Mouse (Mus musculus) kidney, adult 2 months (tissue): Measurements from ENCODE around the gene Fpgs. TPM values are rescaled to one million over a fixed set of nuclear protein-coding genes. Genes with fewer than 3 reads are reported as not detected.

Experiments
- DNase-seq: peaks from one replicate; pipeline ENCODE4 v3.0.0; 2021
- H3K27ac ChIP-seq: fragments of 200-500 bp; 2 replicates; pipeline ENCODE4 v1.5.1; 2012; ENCODE audit warnings: low read depth, low read length, control low read depth, inconsistent platforms; ENCODE audit not compliant: insufficient read depth
- H3K27me3 ChIP-seq: fragments of 200-500 bp; replicated peaks from 2 replicates; pipeline ENCODE4 v1.6.1; 2012; ENCODE audit warnings: mild to moderate bottlenecking, moderate library complexity, low read length, inconsistent platforms; ENCODE audit not compliant: control insufficient read depth, insufficient read depth
- H3K36me3 ChIP-seq: fragments of 200-500 bp; 2 replicates; pipeline ENCODE4 v1.6.1; 2012; ENCODE audit warnings: mild to moderate bottlenecking, moderate library complexity, low read length, inconsistent platforms; ENCODE audit not compliant: control insufficient read depth, insufficient read depth
- H3K4me1 ChIP-seq: fragments of 200-500 bp; 2 replicates; pipeline ENCODE4 v1.6.1; 2011; ENCODE audit warnings: low read length; ENCODE audit not compliant: control insufficient read depth, insufficient read depth
- H3K4me3 ChIP-seq: fragments of 200-500 bp; 2 replicates; pipeline ENCODE4 v1.5.1; 2011; ENCODE audit warnings: mild to moderate bottlenecking, low read depth, low read length, control low read depth; ENCODE audit not compliant: insufficient read depth
- CTCF ChIP-seq: fragments of 200-500 bp; conservative IDR thresholded peaks from 2 replicates; pipeline ENCODE4 v1.5.1; 2011; ENCODE audit warnings: low read depth, mild to moderate bottlenecking, control low read depth, low read length, moderate library complexity, mixed read lengths; ENCODE audit not compliant: insufficient read depth, insufficient read length
- POLR2A ChIP-seq: fragments of 200-500 bp; IDR thresholded peaks from one replicate; pipeline ENCODE4 v1.6.1; 2011; ENCODE audit warnings: low read depth, low read length, control low read depth
- WGBS: fragments of 180-500 bp; shearing (Covaris S2); methylation state at CpG from one replicate; pipeline ENCODE4 v1.1.7; 2018; 5-methylcytosine and 5-hydroxymethylcytosine counted together
- polyA plus RNA-seq: library from polyadenylated mRNA; depleted of rRNA; stranded (reverse); fragments of >200 nt; gene quantifications from 2 replicates; pipeline ENCODE4 v1.2.3, GENCODE M21; 2012

Gene Fpgs
- polyA plus RNA-seq, 1 experiment, result 147 TPM

DNA sequence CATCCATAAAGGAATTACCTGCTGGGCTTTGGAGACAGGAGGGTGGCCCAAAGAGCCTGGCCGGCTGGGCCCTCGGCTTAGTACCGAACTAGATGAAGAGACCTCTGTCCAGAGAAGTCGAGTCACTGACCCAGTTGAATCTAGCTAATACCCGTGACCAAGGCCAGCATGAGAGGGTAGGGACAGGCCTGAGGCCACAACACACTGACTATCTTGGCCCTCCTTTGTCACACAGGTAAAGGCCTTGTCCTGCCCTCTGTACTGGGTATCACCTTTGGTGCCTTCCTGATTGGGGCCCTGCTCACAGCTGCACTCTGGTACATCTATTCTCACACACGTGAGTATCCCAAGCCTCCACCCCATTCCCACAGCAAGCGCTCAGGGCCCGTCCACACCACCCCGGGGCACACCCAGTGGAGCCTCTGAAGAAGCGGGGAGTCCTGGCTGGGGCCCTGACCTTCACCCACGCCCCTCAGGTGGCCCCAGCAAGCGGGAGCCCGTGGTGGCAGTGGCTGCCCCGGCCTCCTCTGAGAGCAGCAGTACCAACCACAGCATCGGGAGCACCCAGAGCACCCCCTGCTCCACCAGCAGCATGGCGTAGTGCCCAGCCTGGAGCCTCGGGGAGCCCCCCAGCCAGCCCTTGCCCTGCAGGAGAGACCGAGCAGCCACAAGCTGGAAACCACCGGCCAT is 22.8 kb downstream of the Fpgs start:
- DNase-seq, result no peak
- H3K4me3 ChIP-seq, result no peak overlapping the region
- TF ChIP-seq POLR2A, result no peak
- no peak for TF ChIP-seq CTCF
- WGBS, result 77% methylated on average over 19 of the region's 19 CpGs
- no peaks in the 10 kb centered on the region for H3K27me3 ChIP-seq
- H3K4me1 ChIP-seq, result no peaks in the 10 kb centered on the region
- H3K36me3 ChIP-seq, result 0 out of 2 replicates have a peak, but pooled peaks cover 2% of the 10 kb centered on the region
- H3K27ac ChIP-seq, result no peak overlapping the region

GRCm38 (mm10) chr2:32680051-32680451 is 23.9 kb downstream of the Fpgs start:
- no peak overlapping the region for H3K4me3 ChIP-seq
- peak; percentile 69 for DNase-seq
- no peak for TF ChIP-seq CTCF
- TF ChIP-seq POLR2A, result no peak
- no peaks in the 10 kb centered on the region for H3K27me3 ChIP-seq
- H3K36me3 ChIP-seq, result 0 out of 2 replicates have a peak, but pooled peaks cover 2% of the 10 kb centered on the region
- 36% methylated on average over 7 of the region's 7 CpGs for WGBS
- no peaks in the 10 kb centered on the region for H3K4me1 ChIP-seq
- H3K27ac ChIP-seq, result 0 out of 2 replicates have a peak overlapping the region, but pooled peaks have one; percentile 6

DNA sequence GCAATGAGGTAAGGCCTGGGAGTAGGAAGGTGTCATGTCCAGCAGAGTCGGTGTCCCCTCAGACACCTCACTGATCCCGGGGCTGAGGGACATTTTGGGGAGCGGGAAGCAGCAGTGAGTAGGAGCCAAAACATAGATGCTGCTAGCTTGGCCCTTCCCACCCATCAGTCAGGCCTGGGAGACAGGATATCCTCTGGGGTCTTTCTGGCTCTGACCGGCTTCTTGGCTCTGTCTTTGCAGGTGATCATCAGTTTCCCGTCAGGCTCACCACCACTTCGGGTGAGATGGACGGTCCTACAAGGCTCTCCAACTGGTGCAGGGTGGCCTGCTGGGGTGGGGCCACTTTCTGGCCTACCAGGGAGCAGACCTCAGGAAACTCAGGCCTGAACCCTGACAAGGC is 26.3 kb downstream of the Fpgs start:
- TF ChIP-seq CTCF (no peak), POLR2A (no peak)
- DNase-seq, result peak; percentile 63
- no peak overlapping the region for H3K4me3 ChIP-seq
- 69% methylated on average over 7 of the region's 7 CpGs for WGBS
- H3K27me3 ChIP-seq, result no peaks in the 10 kb centered on the region
- H3K27ac ChIP-seq, result no peak overlapping the region
- no peaks in the 10 kb centered on the region for H3K4me1 ChIP-seq
- no peaks in the 10 kb centered on the region for H3K36me3 ChIP-seq

DNA sequence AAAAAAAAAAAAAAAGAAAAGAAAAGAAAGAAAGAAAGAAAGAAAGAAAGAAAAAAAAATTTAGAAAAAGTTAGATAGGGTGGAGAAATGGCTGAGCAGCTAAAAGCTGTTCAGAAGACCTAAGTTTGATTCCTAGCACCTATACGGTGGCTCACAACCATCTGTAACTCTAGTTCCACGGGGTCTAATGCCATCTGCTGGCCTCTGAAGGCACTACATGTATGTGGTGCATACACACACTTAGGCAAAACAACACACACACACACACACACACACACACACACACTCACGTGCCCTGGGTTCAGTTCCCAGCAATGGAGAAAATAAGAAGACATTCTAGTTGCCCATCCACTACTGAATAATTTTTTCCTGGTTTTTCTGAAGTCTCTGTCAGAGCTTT is 27.1 kb downstream of the Fpgs start:
- H3K36me3 ChIP-seq, result no peaks in the 10 kb centered on the region
- WGBS, result 92% methylated on average over 3 of the region's 3 CpGs

DNA sequence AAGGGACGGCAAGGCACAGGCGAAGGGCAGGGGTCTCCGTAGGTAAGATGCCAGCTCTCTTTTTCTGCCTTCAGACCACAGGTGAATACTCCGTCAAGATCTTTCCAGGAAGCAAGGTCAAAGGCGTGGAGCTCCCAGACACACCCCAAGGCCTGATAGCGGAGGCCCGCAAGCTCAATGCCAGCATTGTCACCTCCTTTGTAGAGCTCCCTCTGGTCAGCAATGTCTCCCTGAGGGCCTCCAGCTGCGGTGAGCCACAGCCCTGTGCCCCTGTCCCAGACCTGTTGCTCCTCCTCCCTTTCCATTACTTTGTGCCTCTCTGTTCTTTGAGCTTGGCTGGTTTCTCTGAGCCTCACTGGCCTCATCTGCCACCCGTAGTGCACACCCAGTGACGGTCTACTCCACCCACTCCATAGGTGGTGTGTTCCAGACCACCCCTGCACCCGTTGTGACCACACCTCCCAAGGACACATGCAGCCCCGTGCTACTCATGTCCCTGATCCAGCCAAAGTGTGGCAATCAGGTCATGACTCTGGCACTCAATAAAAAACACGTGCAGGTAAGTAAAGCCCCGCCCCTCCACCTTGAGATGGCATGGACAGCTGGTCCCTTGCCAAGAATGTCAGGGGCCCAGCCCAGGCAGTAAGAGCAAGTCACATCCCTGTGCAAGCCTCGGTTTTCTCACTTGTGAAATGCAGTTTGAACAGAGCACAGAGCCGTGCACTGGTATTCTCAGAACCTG is 30.6 kb downstream of the Fpgs start:
- no peaks in the 10 kb centered on the region for H3K27me3 ChIP-seq
- no peaks in the 10 kb centered on the region for H3K36me3 ChIP-seq
- TF ChIP-seq CTCF (no peak), POLR2A (no peak)
- H3K4me1 ChIP-seq, result no peaks in the 10 kb centered on the region
- H3K27ac ChIP-seq, result no peak overlapping the region
- 65% methylated on average over 16 of the region's 16 CpGs for WGBS
- DNase-seq, result peak; percentile 62
- H3K4me3 ChIP-seq, result no peak overlapping the region

More for the DNA sequence above, 27.1 kb downstream of the Fpgs start:
- Histone ChIP-seq H3K27me3 (no peaks in the 10 kb centered on the region), H3K4me1 (no peaks in the 10 kb centered on the region), H3K27ac (no peak overlapping the region), H3K4me3 (no peak overlapping the region)
- DNase-seq, result no peak
- no peak for TF ChIP-seq POLR2A
- TF ChIP-seq CTCF, result peak; percentile 28

- 85% methylated on average over 9 of the region's 9 CpGs for WGBS
- TF ChIP-seq CTCF (no peak), POLR2A (no peak)
- Histone ChIP-seq H3K4me3 (no peak overlapping the region), H3K27me3 (no peaks in the 10 kb centered on the region), H3K27ac (no peak overlapping the region), H3K4me1 (no peaks in the 10 kb centered on the region), H3K36me3 (no peaks in the 10 kb centered on the region)
- no peak for DNase-seq
Observed at GRCm38 (mm10) chr2:32671907-32672595, 31.9 kb downstream of the Fpgs start.

DNA sequence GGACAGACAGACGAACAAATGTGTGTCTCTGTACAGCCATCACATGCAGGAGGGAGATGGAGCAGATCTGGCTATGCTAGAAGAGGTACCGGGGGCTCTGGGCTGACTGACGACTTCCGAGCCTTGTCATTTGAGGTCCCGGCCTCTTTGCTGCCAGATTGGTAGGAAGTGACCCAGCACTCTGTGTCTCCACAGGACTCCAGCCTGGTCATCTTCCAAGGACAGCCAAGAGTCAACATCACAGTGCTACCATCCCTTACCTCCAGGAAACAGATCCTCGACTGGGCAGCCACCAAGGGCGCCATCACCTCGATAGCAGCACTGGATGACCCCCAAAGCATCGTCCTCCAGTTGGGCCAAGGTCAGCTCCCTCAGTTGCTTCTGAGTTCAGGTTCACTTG is 32.8 kb downstream of the Fpgs start:
- Histone ChIP-seq H3K4me3 (no peak overlapping the region), H3K27ac (no peak overlapping the region), H3K36me3 (no peaks in the 10 kb centered on the region), H3K27me3 (no peaks in the 10 kb centered on the region), H3K4me1 (no peaks in the 10 kb centered on the region)
- DNase-seq, result peak; percentile 69
- 73% methylated on average over 9 of the region's 9 CpGs for WGBS
- TF ChIP-seq CTCF, result no peak
- no peak for TF ChIP-seq POLR2A
